Mouse (Mus musculus): ENCODE measurements around the gene Tecr. TPM values are rescaled to one million over a fixed set of nuclear protein-coding genes. Genes with fewer than 3 reads are reported as not detected.

Tecr gene
- polyA plus RNA-seq, 1 experiment from 2014 or later: 740 TPM

DNA sequence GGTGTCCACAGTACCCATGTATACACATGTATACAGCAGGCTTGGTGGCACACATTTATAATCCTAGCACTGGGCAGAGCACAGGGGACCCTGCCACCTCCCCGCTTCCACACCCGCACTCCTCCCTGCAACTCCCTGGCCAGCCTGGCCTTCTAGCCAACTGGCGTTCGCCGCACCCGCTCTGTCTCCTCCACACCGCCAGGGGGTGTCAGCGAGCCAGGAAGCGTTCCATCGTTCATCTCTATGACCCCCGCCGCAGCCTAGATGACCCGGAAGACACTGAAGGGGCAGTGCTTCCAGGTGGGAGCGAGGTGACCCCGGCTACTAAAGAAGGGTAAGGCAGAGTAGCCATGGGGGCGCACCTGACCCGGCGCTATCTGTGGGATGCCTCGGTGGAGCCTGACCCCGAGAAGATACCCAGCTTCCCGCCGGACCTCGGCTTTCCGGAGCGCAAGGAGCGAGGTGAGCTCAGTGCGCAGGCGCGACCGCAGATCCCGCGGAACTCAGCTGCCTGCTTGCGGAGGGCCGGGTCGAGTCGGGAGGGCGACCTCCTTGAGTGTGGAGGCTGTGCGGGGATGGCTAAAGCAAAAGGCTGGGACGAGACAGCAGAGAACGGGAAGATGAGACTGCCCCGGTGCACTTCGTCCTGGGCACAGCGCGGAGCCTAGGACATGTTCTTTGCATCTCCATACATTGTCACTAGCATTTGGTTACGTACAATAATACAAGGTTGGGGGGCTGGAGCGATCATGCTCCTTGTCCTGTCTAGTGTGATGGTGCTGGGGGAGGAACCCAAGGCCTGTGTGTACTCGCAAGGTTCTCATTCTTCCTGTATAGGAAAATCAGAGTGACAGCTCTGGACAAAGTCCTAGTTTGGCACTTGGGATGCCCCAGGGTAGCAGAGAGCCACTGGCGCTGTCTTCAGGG lies 41.0 kb downstream of the Tecr start, which contains the start of gene Ndufb7:
TSS of gene Ndufb7 (plus strand) at position 203 of the 927 bp plus-strand sequence.
- WGBS: 1% methylated on average over 48 of the region's 48 CpGs
- H3K36me3 ChIP-seq: peaks cover 32% of the 10 kb centered on the region

DNA sequence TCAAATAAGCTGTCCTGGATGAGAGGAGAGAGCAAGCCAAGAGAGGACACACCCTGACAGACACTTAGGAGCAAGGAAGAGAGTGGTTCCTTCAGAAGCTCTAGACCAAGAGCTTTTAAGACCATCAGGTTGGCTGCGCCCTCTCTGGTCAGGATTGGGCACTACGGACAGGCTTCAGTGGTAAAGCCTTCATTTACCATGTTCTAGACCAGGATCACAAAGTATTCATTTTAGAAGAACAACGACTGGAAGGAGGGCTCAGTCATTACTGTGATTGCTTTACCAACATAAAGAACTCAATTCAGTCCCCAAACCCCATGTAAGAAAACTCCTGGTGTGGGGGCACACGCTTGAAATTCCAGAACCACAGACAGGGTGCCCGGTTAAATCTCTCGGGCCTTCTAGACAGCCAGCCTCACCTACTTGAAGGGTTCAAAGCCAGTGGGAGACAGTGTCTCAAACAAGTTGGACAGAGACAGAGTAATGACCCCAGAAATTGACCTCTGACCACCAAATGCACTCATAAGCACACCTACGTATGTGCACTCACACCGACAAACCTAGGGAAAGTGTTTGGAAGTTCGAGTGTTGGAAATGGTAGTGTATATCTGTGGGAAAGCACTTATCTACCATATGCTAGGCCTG lies 41.9 kb downstream of the Tecr start:
- peaks cover 23% of the 10 kb centered on the region for H3K36me3 ChIP-seq
- H3K27me3 ChIP-seq (ENCODE audit: low read depth, poor library complexity, severe bottlenecking): no peaks in the 10 kb centered on the region
- peaks cover 21% of the 10 kb centered on the region for H3K4me1 ChIP-seq
- H3K9me3 ChIP-seq (replicated peaks): no peaks in the 10 kb centered on the region
- H3K4me3 ChIP-seq: peak overlapping the region; percentile 73; the same call in 1 of the 2 replicates
- DNase-seq (ENCODE audit: low spot score): no peak
- WGBS: 75% methylated on average over 9 of the region's 9 CpGs
- H3K27ac ChIP-seq (replicated peaks): no peak overlapping the region

More for the DNA sequence above, 41.0 kb downstream of the Tecr start, which contains the start of gene Ndufb7:
- peak; percentile 94 for DNase-seq (ENCODE audit: low spot score)
- peak within 1 kb of the TSS; percentile 96 for H3K27ac ChIP-seq (replicated peaks)
- peak within 1 kb of the TSS; percentile 73 for H3K4me3 ChIP-seq
- H3K9me3 ChIP-seq (replicated peaks): no peaks in the 10 kb centered on the region
- no peaks in the 10 kb centered on the region for H3K27me3 ChIP-seq (ENCODE audit: low read depth, poor library complexity, severe bottlenecking)
- peaks cover 21% of the 10 kb centered on the region for H3K4me1 ChIP-seq

DNA sequence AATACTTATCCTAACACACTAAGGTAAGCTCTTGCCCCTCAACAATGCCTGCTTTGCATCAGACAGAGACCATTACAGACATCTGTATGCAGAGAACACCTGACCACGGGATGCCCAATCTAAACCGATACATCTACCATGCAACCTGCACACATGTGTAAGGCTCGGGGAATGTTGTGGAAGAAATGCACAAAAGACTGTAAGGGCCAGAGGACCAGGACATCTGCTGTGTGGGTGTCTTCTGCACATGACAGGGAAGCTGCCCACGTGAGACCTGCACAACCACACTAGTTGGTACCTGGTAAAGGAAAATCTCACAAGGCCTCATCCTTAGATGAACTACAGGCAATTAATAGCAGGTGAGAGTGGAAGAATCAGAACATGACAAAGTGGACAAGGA lies 44.5 kb downstream of the Tecr start:
- peaks cover 12% of the 10 kb centered on the region for H3K4me1 ChIP-seq
- no peak overlapping the region for H3K4me3 ChIP-seq
- no peaks in the 10 kb centered on the region for H3K9me3 ChIP-seq (replicated peaks)
- WGBS: 75% methylated on average over 4 of the region's 4 CpGs
- no peaks in the 10 kb centered on the region for H3K36me3 ChIP-seq
- H3K27ac ChIP-seq (replicated peaks): no peak overlapping the region
- DNase-seq (ENCODE audit: low spot score): no peak
- H3K27me3 ChIP-seq (ENCODE audit: low read depth, poor library complexity, severe bottlenecking): no peaks in the 10 kb centered on the region

DNA sequence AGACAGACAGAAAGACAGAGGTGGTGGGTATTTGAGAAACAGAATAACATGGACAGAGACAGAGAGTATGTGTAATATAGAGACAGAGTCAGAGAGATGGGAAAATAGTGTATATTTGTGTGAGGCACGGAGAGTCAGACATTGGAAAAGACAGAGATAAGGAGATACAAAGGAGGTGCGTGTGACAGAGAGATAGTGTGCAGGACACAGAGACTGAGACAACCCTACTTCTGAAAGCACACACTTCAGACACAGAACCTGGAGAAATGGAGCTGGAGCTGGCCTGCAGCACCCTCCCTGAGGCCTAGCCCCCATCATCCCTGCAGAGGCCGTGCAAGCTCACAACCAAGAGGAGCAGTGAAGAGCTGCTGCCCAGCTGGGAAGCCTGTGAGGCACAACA lies 45.1 kb downstream of the Tecr start:
- WGBS: 81% methylated on average over 3 of the region's 3 CpGs
- no peaks in the 10 kb centered on the region for H3K36me3 ChIP-seq
- H3K27me3 ChIP-seq (ENCODE audit: low read depth, poor library complexity, severe bottlenecking): no peaks in the 10 kb centered on the region
- H3K27ac ChIP-seq (replicated peaks): no peak overlapping the region
- H3K4me3 ChIP-seq: no peak overlapping the region
- DNase-seq (ENCODE audit: low spot score): no peak
- no peaks in the 10 kb centered on the region for H3K9me3 ChIP-seq (replicated peaks)
- peaks cover 7% of the 10 kb centered on the region for H3K4me1 ChIP-seq

DNA sequence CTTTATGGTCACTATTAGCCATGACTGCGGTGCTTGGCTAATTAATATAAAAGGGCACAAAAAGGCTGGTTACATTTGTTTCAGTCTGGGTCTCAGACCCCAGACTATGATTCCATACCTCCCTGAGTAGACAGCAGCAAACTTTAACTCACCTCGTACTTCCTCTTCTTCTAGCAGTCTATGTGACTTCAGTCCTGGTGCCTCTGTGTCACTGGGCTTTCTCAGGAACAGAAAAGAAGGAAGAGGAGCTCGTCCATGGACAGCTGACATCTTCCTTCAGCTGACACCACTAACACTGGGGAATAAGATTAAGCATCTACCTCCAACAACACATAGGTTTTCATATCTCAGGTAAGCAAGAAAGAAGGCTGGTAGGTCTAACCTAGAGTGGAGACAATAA lies 72.0 kb downstream of the Tecr start, which contains the start of gene Olfr370:
TSS of gene Olfr370 (plus strand) at position 45 of the 400 bp plus-strand sequence.
- Histone ChIP-seq H3K27me3 (ENCODE audit: low read depth, poor library complexity, severe bottlenecking) (no peaks in the 10 kb centered on the region), H3K36me3 (no peaks in the 10 kb centered on the region), H3K27ac (replicated peaks) (no peak within 1 kb of the TSS), H3K4me1 (no peaks in the 10 kb centered on the region), H3K4me3 (no peak within 1 kb of the TSS), H3K9me3 (replicated peaks) (no peaks in the 10 kb centered on the region)
- DNase-seq (ENCODE audit: low spot score): no peak
- WGBS: 83% methylated on average over 3 of the region's 3 CpGs

DNA sequence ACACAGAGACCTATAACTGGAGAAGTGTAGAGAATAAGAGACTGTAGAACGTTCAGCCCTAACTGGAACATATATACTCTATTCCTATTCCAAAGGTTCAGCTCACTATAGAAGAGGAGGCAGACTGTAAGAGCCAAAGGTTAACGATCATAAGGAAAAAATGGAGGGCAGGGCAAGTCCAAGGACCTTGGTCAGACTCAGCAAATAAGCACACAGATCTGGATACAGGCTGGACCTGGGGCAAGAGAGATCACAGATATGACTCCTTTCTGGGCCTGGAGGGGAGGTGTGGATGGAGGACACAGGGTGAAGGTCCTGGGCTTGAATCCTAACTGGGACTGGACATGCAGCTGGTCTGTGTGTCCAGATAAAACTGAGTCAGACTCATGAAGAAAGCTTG lies 73.0 kb downstream of the Tecr start:
- H3K4me3 ChIP-seq: no peak overlapping the region
- H3K27ac ChIP-seq (replicated peaks): no peak overlapping the region
- DNase-seq (ENCODE audit: low spot score): no peak
- 85% methylated on average over 2 of the region's 2 CpGs for WGBS
- H3K4me1 ChIP-seq: no peaks in the 10 kb centered on the region
- H3K36me3 ChIP-seq: no peaks in the 10 kb centered on the region
- H3K9me3 ChIP-seq (replicated peaks): no peaks in the 10 kb centered on the region
- no peaks in the 10 kb centered on the region for H3K27me3 ChIP-seq (ENCODE audit: low read depth, poor library complexity, severe bottlenecking)

Other genes starting within 250 kb of the Tecr start
- 3.0 and 4.7 TPM in 2 replicates for gene Clgn, start 218.1 kb downstream of the Tecr start, polyA plus RNA-seq (2016; fragmentation: Nextera tagmentation; extraction: Ambion mirVana)
- 129 and 131 TPM in 2 replicates for gene Scoc, start 149.6 kb downstream of the Tecr start, polyA plus RNA-seq (2016; fragmentation: Nextera tagmentation; extraction: Ambion mirVana)
- gene Olfr370, start 72.2 kb downstream of the Tecr start, polyA plus RNA-seq (2016; fragmentation: Nextera tagmentation; extraction: Ambion mirVana): not detected in 2 replicates
- 354 and 369 TPM in 2 replicates for gene Ndufb7, start 41.3 kb downstream of the Tecr start, polyA plus RNA-seq (2016; fragmentation: Nextera tagmentation; extraction: Ambion mirVana)
- gene Dnajb1, start 222 bp upstream of the Tecr start, polyA plus RNA-seq (2016; fragmentation: Nextera tagmentation; extraction: Ambion mirVana): 73.3 and 85.7 TPM in 2 replicates
- gene Gipc1, start 44.7 kb upstream of the Tecr start, polyA plus RNA-seq (2016; fragmentation: Nextera tagmentation; extraction: Ambion mirVana): 233 and 242 TPM in 2 replicates
- 0.29 and 0.38 TPM in 2 replicates for gene Ptger1, start 58.7 kb upstream of the Tecr start, polyA plus RNA-seq (2016; fragmentation: Nextera tagmentation; extraction: Ambion mirVana)
- gene Pkn1, start 91.2 kb upstream of the Tecr start, polyA plus RNA-seq (2016; fragmentation: Nextera tagmentation; extraction: Ambion mirVana): 22.8 and 27.0 TPM in 2 replicates
- gene Ddx39, start 107.2 kb upstream of the Tecr start, polyA plus RNA-seq (2016; fragmentation: Nextera tagmentation; extraction: Ambion mirVana): 314 and 357 TPM in 2 replicates
- 8.0 and 13.4 TPM in 2 replicates for gene Adgre5, start 133.4 kb upstream of the Tecr start, polyA plus RNA-seq (2016; fragmentation: Nextera tagmentation; extraction: Ambion mirVana)

All from midbrain, embryonic 10.5 days (tissue).